Mouse (Mus musculus) liver, embryonic 14.5 days (tissue): ENCODE measurements around the gene E130308A19Rik.

ENCODE experiments used
- CTCF ChIP-seq: IDR thresholded peaks from 2 replicates; pipeline ENCODE4 v1.5.1; 2016; ENCODE audit warnings: antibody characterized with exemption, low read depth, control low read depth
- EP300 ChIP-seq: IDR thresholded peaks from 2 replicates; pipeline ENCODE4 v1.6.1; 2016; ENCODE audit warnings: antibody characterized with exemption, low read depth

DNA sequence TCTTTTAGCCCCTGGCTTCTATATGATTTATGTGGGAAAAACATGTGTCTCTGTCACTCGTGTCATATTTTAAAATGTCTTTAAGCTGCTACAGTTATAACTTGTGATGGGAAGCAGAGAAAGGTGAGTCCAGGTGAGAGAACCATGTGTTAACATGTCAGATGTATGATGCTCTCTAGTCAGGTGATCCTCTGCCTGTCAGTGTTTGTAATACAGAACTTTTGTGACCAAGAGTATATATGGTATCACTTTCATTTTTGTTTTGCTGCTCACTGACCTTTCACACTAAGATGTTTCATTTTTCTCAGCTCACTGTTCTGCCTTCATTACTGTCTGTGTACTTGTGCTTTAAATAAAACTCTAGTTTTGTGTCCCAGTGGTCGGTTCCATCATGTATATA is 102.8 kb downstream of the E130308A19Rik start:
- TF ChIP-seq CTCF = no peak
- no peak for TF ChIP-seq EP300
